Mouse (Mus musculus) spleen, adult 2 months (tissue): ENCODE data around the gene Myo18a.

Experiments used
- CTCF ChIP-seq: fragments of 200-500 bp; IDR thresholded peaks from 2 replicates; pipeline ENCODE4 v1.5.1; 2011; ENCODE audit warnings: mild to moderate bottlenecking, inconsistent platforms; ENCODE audit not compliant: insufficient read depth, insufficient read length, insufficient replicate concordance; ENCODE audit errors: extremely low read depth
- POLR2A ChIP-seq: fragments of 200-500 bp; IDR thresholded peaks from 2 replicates; pipeline ENCODE4 v1.6.1; 2011; ENCODE audit warnings: low read depth, low read length, inconsistent platforms

- TF ChIP-seq CTCF (no peak), POLR2A (no peak)
These were observed 38.3 kb upstream of the Myo18a start for GRCm38 (mm10) chr11:77724766-77725165.
